Mouse (Mus musculus) mouse trophoblast stem cell (cell line): ENCODE measurements around the gene Rad51.

Source experiments
- in situ Hi-C, 2 experiments: fragments of 300-500 bp; cut with MseI, MboI; formaldehyde crosslinking; loops; 2 replicates in 1 of 2; 3 replicates in 1 of 2; pipeline ENCODE4 v1.15.1; 2025

Rad51 gene

GRCm38 (mm10) chr2:119163999-119164398, 51.4 kb downstream of the Rad51 start:
- in situ Hi-C loops, result no loop called here

- in situ Hi-C loops, result no loop called here
Measured at GRCm38 (mm10) chr2:119165401-119165800, 52.8 kb downstream of the Rad51 start.

- in situ Hi-C loops, result no loop called here
Measured at GRCm38 (mm10) chr2:119166901-119167865, 54.6 kb downstream of the Rad51 start, which contains the start of gene Gchfr. TSS of gene Gchfr (plus strand) at chr2:119167773.

- in situ Hi-C loops, result no loop called here
Measured at GRCm38 (mm10) chr2:119167866-119168256, 55.3 kb downstream of the Rad51 start.

- in situ Hi-C loops, result no loop called here
Measured at GRCm38 (mm10) chr2:119170282-119170681, 57.7 kb downstream of the Rad51 start.

GRCm38 (mm10) chr2:119171574-119171973, 59.0 kb downstream of the Rad51 start:
- in situ Hi-C loops, result no loop called here

- in situ Hi-C loops, result no loop called here
Measured at GRCm38 (mm10) chr2:119172446-119172845, 59.9 kb downstream of the Rad51 start.

GRCm38 (mm10) chr2:119172862-119173576, 60.4 kb downstream of the Rad51 start:
- in situ Hi-C loops, result no loop called here

GRCm38 (mm10) chr2:119173991-119174651, 61.5 kb downstream of the Rad51 start, which contains the start of gene Gm14137:
TSS of gene Gm14137 (plus strand) at chr2:119174509.
- in situ Hi-C loops, result no loop called here

GRCm38 (mm10) chr2:119174866-119175265, 62.3 kb downstream of the Rad51 start:
- in situ Hi-C loops, result no loop called here

GRCm38 (mm10) chr2:119175614-119176013, 63.0 kb downstream of the Rad51 start:
- in situ Hi-C loops, result no loop called here

- in situ Hi-C loops, result no loop called here
Measured at GRCm38 (mm10) chr2:119176761-119177160, 64.2 kb downstream of the Rad51 start.

- in situ Hi-C loops, result no loop called here
Measured at GRCm38 (mm10) chr2:119177384-119177939, 64.9 kb downstream of the Rad51 start.

GRCm38 (mm10) chr2:119182914-119183313, 70.3 kb downstream of the Rad51 start:
- in situ Hi-C loops, result no loop called here

GRCm38 (mm10) chr2:119189029-119189710, 76.6 kb downstream of the Rad51 start:
- in situ Hi-C loops, result loop anchor here (5.0 kb wide), 1 partner anchor 37 kb away; no protein-coding TSS in a partner anchor

- in situ Hi-C loops, result no loop called here
Measured at GRCm38 (mm10) chr2:119190969-119191368, 78.4 kb downstream of the Rad51 start.

- in situ Hi-C loops, result no loop called here
Measured at GRCm38 (mm10) chr2:119194140-119194539, 81.5 kb downstream of the Rad51 start.

GRCm38 (mm10) chr2:119196316-119197108, 83.9 kb downstream of the Rad51 start:
- in situ Hi-C loops, result no loop called here
